Mouse (Mus musculus) liver, embryonic 14.5 days (tissue): Measurements from ENCODE around the gene Spr.

Experiments used
- CTCF ChIP-seq: IDR thresholded peaks from 2 replicates; pipeline ENCODE4 v1.5.1; 2016; ENCODE audit warnings: antibody characterized with exemption, low read depth, control low read depth
- EP300 ChIP-seq: IDR thresholded peaks from 2 replicates; pipeline ENCODE4 v1.6.1; 2016; ENCODE audit warnings: antibody characterized with exemption, low read depth

GRCm38 (mm10) chr6:85086645-85087044 is 50.9 kb downstream of the Spr start:
- TF ChIP-seq EP300 (no peak), CTCF (no peak)
